Mouse (Mus musculus) left cerebral cortex, postnatal 25 days (tissue): ENCODE results near the gene Piwil4. TPM values are rescaled to one million over a fixed set of nuclear protein-coding genes. Genes with fewer than 3 reads are reported as not detected.

Source experiments
- DNase-seq, 2 experiments: peaks; one replicate each; pipeline ENCODE4 v3.0.0; 2022; ENCODE audit warnings: low spot score in 2 of 2, mixed read lengths in 1 of 2
- intact Hi-C: fragments of 180-260 bp; cut with DNase I; formaldehyde crosslinking; loops from one replicate; pipeline ENCODE4 v1.15.1; 2025
- total RNA-seq, 2 experiments: library from RNA; stranded (reverse); gene quantifications; 2 replicates each; pipeline ENCODE4 v1.2.3; 2021

The Piwil4 gene
- total RNA-seq, result not detected

GRCm38 (mm10) chr9:14740151-14740924 lies at the start of gene Piwil4:
Gene Piwil4 (minus strand): TSS chr9:14740733.
- no peak for DNase-seq
- intact Hi-C loops, result no loop called here

GRCm38 (mm10) chr9:14787356-14787755 lies 46.8 kb upstream of the Piwil4 start:
- intact Hi-C loops, result loop anchor here (10.0 kb wide), 1 partner anchor 567 kb away; the partner anchor contains the start of gene Cep295
- no peak for DNase-seq

GRCm38 (mm10) chr9:14784039-14785002 lies 43.8 kb upstream of the Piwil4 start, which contains the start of the genes Mre11a and Ankrd49:
Gene Mre11a (plus strand): TSS chr9:14784654.
Gene Ankrd49 (minus strand): TSS chr9:14784856.
- peak; percentile 95 to 98 for DNase-seq
- intact Hi-C loops, result loop anchor here (10.0 kb wide), 1 partner anchor 570 kb away; the partner anchor contains the start of gene Cep295

GRCm38 (mm10) chr9:14778341-14778740 lies 37.8 kb upstream of the Piwil4 start:
- intact Hi-C loops, result no loop called here
- DNase-seq, result no peak

- no peak for DNase-seq
- intact Hi-C loops, result loop anchor here (1.0 to 5.0 kb wide), 3 partner anchors 241 to 438 kb away; no protein-coding TSS in a partner anchor
These were observed 33.3 kb upstream of the Piwil4 start for GRCm38 (mm10) chr9:14773813-14774212.

- intact Hi-C loops, result loop anchor here (5.0 kb wide), 2 partner anchors 400 to 440 kb away; no protein-coding TSS in a partner anchor
These were observed 31.5 kb upstream of the Piwil4 start for GRCm38 (mm10) chr9:14772074-14772473.

GRCm38 (mm10) chr9:14770803-14771471 lies 30.4 kb upstream of the Piwil4 start, which contains the start of gene 1700012B09Rik:
Gene 1700012B09Rik (minus strand): TSS chr9:14771030.
- intact Hi-C loops, result loop anchor here (5.0 kb wide), 2 partner anchors 401 to 441 kb away; no protein-coding TSS in a partner anchor
- no peak for DNase-seq

More at GRCm38 (mm10) chr9:14772074-14772473, 31.5 kb upstream of the Piwil4 start:
- no peak for DNase-seq

GRCm38 (mm10) chr9:14769811-14770210 lies 29.3 kb upstream of the Piwil4 start:
- intact Hi-C loops, result loop anchor here (5.0 kb wide), 2 partner anchors 402 to 442 kb away; no protein-coding TSS in a partner anchor
- DNase-seq, result no peak

GRCm38 (mm10) chr9:14764765-14765164 lies 24.2 kb upstream of the Piwil4 start:
- peak; percentile 53 to 54 for DNase-seq
- intact Hi-C loops, result loop anchor here (2.0 kb wide), 1 partner anchor 242 kb away; no protein-coding TSS in a partner anchor

- intact Hi-C loops, result no loop called here
These were observed 18.7 kb upstream of the Piwil4 start for GRCm38 (mm10) chr9:14759261-14759660.

GRCm38 (mm10) chr9:14758590-14758989 lies 18.1 kb upstream of the Piwil4 start:
- no peak for DNase-seq
- intact Hi-C loops, result no loop called here

More at GRCm38 (mm10) chr9:14759261-14759660, 18.7 kb upstream of the Piwil4 start:
- no peak for DNase-seq

GRCm38 (mm10) chr9:14754469-14754868 lies 13.9 kb upstream of the Piwil4 start:
- no peak for DNase-seq
- intact Hi-C loops, result no loop called here

- DNase-seq, result no peak
- intact Hi-C loops, result no loop called here
These were observed 13.4 kb upstream of the Piwil4 start for GRCm38 (mm10) chr9:14753947-14754346.

- DNase-seq, result no peak
- intact Hi-C loops, result no loop called here
These were observed 11.5 kb upstream of the Piwil4 start, which contains the start of gene Fut4 for GRCm38 (mm10) chr9:14752001-14752522. Gene Fut4 (minus strand): TSS chr9:14752393.

- intact Hi-C loops, result no loop called here
- DNase-seq, result no peak
These were observed 11.0 kb upstream of the Piwil4 start for GRCm38 (mm10) chr9:14751503-14752000.

- intact Hi-C loops, result no loop called here
- DNase-seq, result no peak
These were observed 10.5 kb upstream of the Piwil4 start for GRCm38 (mm10) chr9:14750901-14751502.

- intact Hi-C loops, result no loop called here
These were observed 909 bp downstream of the Piwil4 start for GRCm38 (mm10) chr9:14739498-14740150.

More at GRCm38 (mm10) chr9:14739498-14740150, 909 bp downstream of the Piwil4 start:
- DNase-seq, result no peak
